Mouse (Mus musculus) limb, embryonic 14.5 days (tissue): ENCODE measurements around the gene Slc13a4. TPM values are rescaled to one million over a fixed set of nuclear protein-coding genes. Genes with fewer than 3 reads are reported as not detected.
A peak's percentile ranks its signal among the peaks of the same experiment; 100 is the strongest.

Experiments
- ATAC-seq: fragments of 200-750 bp; cut with Nextera tagmentation; 2 replicates; pipeline ENCODE4 v1.8.0; 2017; ENCODE audit warnings: low read depth, moderate number of reproducible peaks, moderate TSS enrichment; ENCODE audit not compliant: low FRiP score
- DNase-seq: peaks from one replicate; pipeline ENCODE4 v3.0.0-alpha.2; 2015; ENCODE audit warnings: low spot score
- H3K27ac ChIP-seq: fragments of 300-500 bp; sonication (generic); replicated peaks from 2 replicates; pipeline ENCODE4 v1.5.1; 2014; ENCODE audit warnings: low read depth, mild to moderate bottlenecking, low read length, moderate library complexity, mixed read lengths
- H3K27me3 ChIP-seq: fragments of 300-500 bp; sonication (generic); 2 replicates; pipeline ENCODE4 v1.6.1; 2014; ENCODE audit warnings: low read length, mixed read lengths; ENCODE audit not compliant: control insufficient read depth, insufficient read depth
- H3K36me3 ChIP-seq: fragments of 300-500 bp; sonication (generic); 2 replicates; pipeline ENCODE4 v1.6.1; 2014; ENCODE audit warnings: mild to moderate bottlenecking, low read length, moderate library complexity, mixed read lengths; ENCODE audit not compliant: control insufficient read depth, insufficient read depth
- H3K4me1 ChIP-seq: fragments of 300-500 bp; sonication (generic); 2 replicates; pipeline ENCODE4 v1.6.1; 2014; ENCODE audit warnings: antibody characterized with exemption, low read length, mixed read lengths; ENCODE audit not compliant: control insufficient read depth, insufficient read depth
- H3K4me2 ChIP-seq: fragments of 300-500 bp; sonication (generic); replicated peaks from 2 replicates; pipeline ENCODE4 v1.6.1; 2014; ENCODE audit warnings: low read depth, mild to moderate bottlenecking, low read length, moderate library complexity; ENCODE audit not compliant: severe bottlenecking
- H3K4me3 ChIP-seq: fragments of 300-500 bp; sonication (generic); replicated peaks from 2 replicates; pipeline ENCODE4 v1.5.1; 2014; ENCODE audit warnings: low read length
- H3K9ac ChIP-seq: fragments of 300-500 bp; sonication (generic); 2 replicates; pipeline ENCODE4 v1.6.1; 2014; ENCODE audit warnings: mild to moderate bottlenecking, low read depth, low read length, moderate library complexity; ENCODE audit not compliant: severe bottlenecking
- H3K9me3 ChIP-seq: fragments of 300-500 bp; sonication (generic); 2 replicates; pipeline ENCODE4 v1.6.1; 2016; ENCODE audit warnings: low read length; ENCODE audit not compliant: control insufficient read depth
- POLR2A ChIP-seq: fragments of 200-500 bp; IDR thresholded peaks from 2 replicates; pipeline ENCODE4 v1.8.0; 2012; ENCODE audit warnings: inconsistent platforms, mild to moderate bottlenecking, moderate library complexity, borderline replicate concordance; ENCODE audit not compliant: insufficient read depth, insufficient read length; ENCODE audit errors: extremely low read depth
- WGBS: fragments of 180-500 bp; shearing (Covaris S2); extraction: QIAGEN DNeasy Blood & Tissue Kit; methylation state at CpG from one replicate; pipeline ENCODE4 v1.1.7; 2014; 5-methylcytosine and 5-hydroxymethylcytosine counted together
- polyA plus RNA-seq, 2 experiments: library from polyadenylated mRNA; depleted of rRNA in 1 of 2; stranded (reverse) in 1 of 2; unstranded in 1 of 2; fragments of >200 nt; fragmentation: Nextera tagmentation in 1 of 2; extraction: Ambion mirVana in 1 of 2; gene quantifications; 2 replicates each; pipeline versions ENCODE4 v1.2.1 to v1.2.3; 2012 to 2014

Gene Slc13a4
- polyA plus RNA-seq, 2 experiments = 0.30 to 0.33 TPM

- H3K36me3 ChIP-seq = no peaks in the 10 kb centered on the region
- peak overlapping the region; percentile 76 for H3K9ac ChIP-seq
- TF ChIP-seq POLR2A = no peak
- H3K9me3 ChIP-seq = no peaks in the 10 kb centered on the region
- peak overlapping the region; percentile 66 for H3K4me2 ChIP-seq
- H3K4me1 ChIP-seq = peaks cover 34% of the 10 kb centered on the region
- peak overlapping the region; percentile 69 for H3K4me3 ChIP-seq
- DNase-seq (no peak), ATAC-seq (no peak)
- H3K27ac ChIP-seq = no peak overlapping the region; the same call in 1 of the 2 replicates
- no peaks in the 10 kb centered on the region for H3K27me3 ChIP-seq
- 33% methylated on average over 5 of the region's 5 CpGs for WGBS
Observed at GRCm38 (mm10) chr6:35253474-35253873, 54.5 kb downstream of the Slc13a4 start.

- under 1% methylated on average over 50 of the region's 60 CpGs for WGBS
- DNase-seq (peak; percentile 88), ATAC-seq (peak; percentile 93)
- Histone ChIP-seq H3K36me3 (no peaks in the 10 kb centered on the region), H3K4me2 (peak overlapping the region; percentile 66), H3K27me3 (no peaks in the 10 kb centered on the region), H3K27ac (peak overlapping the region; percentile 74), H3K9ac (peak overlapping the region; percentile 76), H3K9me3 (no peaks in the 10 kb centered on the region), H3K4me1 (peaks cover 34% of the 10 kb centered on the region), H3K4me3 (peak overlapping the region; percentile 69)
- 0 out of 2 replicates have a peak, but pooled peaks have one; percentile 54 for TF ChIP-seq POLR2A
Observed at GRCm38 (mm10) chr6:35252477-35253346, 55.2 kb downstream of the Slc13a4 start.

GRCm38 (mm10) chr6:35251807-35252476 lies 56.0 kb downstream of the Slc13a4 start:
- WGBS = 61% methylated on average over 17 of the region's 17 CpGs
- no peak for TF ChIP-seq POLR2A
- Histone ChIP-seq H3K27ac (peak overlapping the region; percentile 52; the same call in 1 of the 2 replicates), H3K9ac (peak overlapping the region; percentile 76), H3K4me3 (peak overlapping the region; percentile 69), H3K4me1 (peaks cover 32% of the 10 kb centered on the region), H3K27me3 (no peaks in the 10 kb centered on the region), H3K36me3 (peaks cover 3% of the 10 kb centered on the region), H3K4me2 (peak overlapping the region; percentile 66), H3K9me3 (no peaks in the 10 kb centered on the region)
- DNase-seq (no peak), ATAC-seq (peak; percentile 25)

GRCm38 (mm10) chr6:35245086-35245485 lies 62.8 kb downstream of the Slc13a4 start:
- Histone ChIP-seq H3K27me3 (no peaks in the 10 kb centered on the region), H3K9ac (no peak overlapping the region), H3K4me1 (no peaks in the 10 kb centered on the region), H3K4me2 (no peak overlapping the region), H3K27ac (no peak overlapping the region), H3K9me3 (no peaks in the 10 kb centered on the region), H3K36me3 (peaks cover 66% of the 10 kb centered on the region), H3K4me3 (no peak overlapping the region)
- TF ChIP-seq POLR2A = no peak
- WGBS = 54% methylated on average over 5 of the region's 5 CpGs
- no peak for ATAC-seq
- DNase-seq = no peak

- DNase-seq = no peak
- H3K36me3 ChIP-seq = peaks cover 73% of the 10 kb centered on the region
- no peak overlapping the region for H3K9ac ChIP-seq
- no peak for TF ChIP-seq POLR2A
- 84% methylated on average over 9 of the region's 9 CpGs for WGBS
- H3K4me1 ChIP-seq = no peaks in the 10 kb centered on the region
- no peaks in the 10 kb centered on the region for H3K9me3 ChIP-seq
- no peak overlapping the region for H3K4me2 ChIP-seq
- no peak for ATAC-seq
- H3K4me3 ChIP-seq = no peak overlapping the region
- H3K27ac ChIP-seq = no peak overlapping the region
- no peaks in the 10 kb centered on the region for H3K27me3 ChIP-seq
Observed at GRCm38 (mm10) chr6:35243989-35244388, 63.9 kb downstream of the Slc13a4 start.
